Mouse (Mus musculus) heart, embryonic 12.5 days (tissue): ENCODE data around the gene Chst5. TPM values are rescaled to one million over a fixed set of nuclear protein-coding genes. Genes with fewer than 3 reads are reported as not detected.
"Not testable (repeated sequence)": the region's sequence is repeated elsewhere in the genome, so short reads cannot be mapped to it uniquely, and the experiment has no call there.

ENCODE experiments used
- ATAC-seq: fragments of 200-750 bp; cut with Nextera tagmentation; 2 replicates; pipeline ENCODE4 v1.8.0; 2017; ENCODE audit warnings: moderate TSS enrichment, moderate library complexity; ENCODE audit not compliant: insufficient number of reproducible peaks, low FRiP score
- H3K27ac ChIP-seq: fragments of 300-500 bp; sonication (generic); 2 replicates; pipeline ENCODE4 v1.5.1; 2016; ENCODE audit warnings: mild to moderate bottlenecking, moderate library complexity; ENCODE audit not compliant: poor library complexity, severe bottlenecking
- H3K27me3 ChIP-seq: fragments of 300-500 bp; sonication (generic); replicated peaks from 2 replicates; pipeline ENCODE4 v1.6.1; 2016; ENCODE audit warnings: mild to moderate bottlenecking, moderate library complexity
- H3K36me3 ChIP-seq: fragments of 300-500 bp; sonication (generic); 2 replicates; pipeline ENCODE4 v1.6.1; 2016; ENCODE audit warnings: mild to moderate bottlenecking, moderate library complexity
- H3K4me1 ChIP-seq: fragments of 300-500 bp; sonication (generic); replicated peaks from 2 replicates; pipeline ENCODE4 v1.6.1; 2016; ENCODE audit warnings: mild to moderate bottlenecking
- H3K4me2 ChIP-seq: fragments of 300-500 bp; sonication (generic); 2 replicates; pipeline ENCODE4 v1.6.1; 2016; ENCODE audit warnings: mild to moderate bottlenecking, moderate library complexity
- H3K4me3 ChIP-seq: fragments of 300-500 bp; sonication (generic); 2 replicates; pipeline ENCODE4 v1.5.1; 2016; ENCODE audit warnings: mild to moderate bottlenecking
- H3K9ac ChIP-seq: fragments of 300-500 bp; sonication (generic); 2 replicates; pipeline ENCODE4 v1.6.1; 2016; ENCODE audit warnings: mild to moderate bottlenecking, moderate library complexity
- H3K9me3 ChIP-seq: fragments of 300-500 bp; sonication (generic); replicated peaks from 2 replicates; pipeline ENCODE4 v1.6.1; 2016; ENCODE audit warnings: mild to moderate bottlenecking, moderate library complexity
- WGBS: fragments of 180-500 bp; shearing (Covaris S2); methylation state at CpG from one replicate; pipeline ENCODE4 v1.1.7; 2016; 5-methylcytosine and 5-hydroxymethylcytosine counted together
- polyA plus RNA-seq: library from polyadenylated mRNA; unstranded; fragments of >200 nt; fragmentation: Nextera tagmentation; extraction: Ambion mirVana; gene quantifications from 2 replicates; pipeline ENCODE4 v1.2.1, GENCODE M21; 2016

Chst5 gene
- polyA plus RNA-seq, 1 experiment from 2014 or later, result 0.45 TPM

DNA sequence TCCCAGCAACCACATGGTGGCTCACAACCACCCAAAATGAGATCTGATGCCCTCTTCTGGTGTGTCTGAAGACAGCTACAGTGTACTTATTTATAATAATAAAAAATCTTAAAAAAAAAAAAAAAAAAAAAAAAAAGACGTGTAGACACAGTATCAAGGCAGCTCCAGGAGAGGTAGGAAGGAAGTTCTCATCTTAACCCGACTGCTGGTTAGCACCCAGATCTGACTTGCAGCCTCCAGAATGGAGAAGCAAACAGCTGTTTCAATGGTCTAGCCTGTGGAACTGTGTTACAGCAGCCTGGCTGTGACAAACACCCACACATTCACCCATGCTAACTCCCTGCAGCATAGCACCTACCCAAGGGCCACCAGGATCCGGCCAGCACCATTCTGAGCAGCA, 39.9 kb downstream of the Chst5 start:
- H3K4me1 ChIP-seq, result no peaks in the 10 kb centered on the region
- peaks cover 20% of the 10 kb centered on the region for H3K36me3 ChIP-seq
- no peaks in the 10 kb centered on the region for H3K9me3 ChIP-seq
- no peak overlapping the region for H3K4me3 ChIP-seq
- no peak overlapping the region for H3K4me2 ChIP-seq
- no peak for ATAC-seq
- WGBS, result 73% methylated on average over 3 of the region's 3 CpGs
- H3K27ac ChIP-seq, result no peak overlapping the region
- H3K9ac ChIP-seq, result no peak overlapping the region
- no peaks in the 10 kb centered on the region for H3K27me3 ChIP-seq

DNA sequence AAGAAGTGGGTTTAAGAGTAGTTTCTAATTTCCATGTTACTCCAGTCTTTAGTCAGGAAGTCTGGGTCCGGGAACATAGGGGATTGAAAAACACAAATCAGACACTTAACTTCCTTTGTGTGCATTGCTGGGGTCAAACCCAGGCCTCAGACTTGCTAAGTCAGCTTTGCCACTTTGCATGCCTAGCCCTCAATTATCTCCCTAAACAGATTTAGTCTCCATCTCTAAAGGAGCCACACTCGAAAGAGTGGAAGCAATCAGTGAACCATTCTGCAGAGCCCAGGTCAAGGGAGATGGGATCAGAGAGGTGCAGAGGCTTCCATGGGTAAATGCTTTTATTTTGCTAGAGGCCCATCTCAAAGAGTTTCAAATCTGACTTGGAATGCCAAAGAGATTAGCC, 41.6 kb downstream of the Chst5 start:
- WGBS, result 41% methylated on average over 2 of the region's 2 CpGs
- Histone ChIP-seq H3K36me3 (peaks cover 24% of the 10 kb centered on the region), H3K4me2 (no peak overlapping the region), H3K9me3 (no peaks in the 10 kb centered on the region), H3K9ac (no peak overlapping the region), H3K4me1 (no peaks in the 10 kb centered on the region), H3K4me3 (no peak overlapping the region), H3K27ac (no peak overlapping the region), H3K27me3 (no peaks in the 10 kb centered on the region)
- ATAC-seq, result no peak

DNA sequence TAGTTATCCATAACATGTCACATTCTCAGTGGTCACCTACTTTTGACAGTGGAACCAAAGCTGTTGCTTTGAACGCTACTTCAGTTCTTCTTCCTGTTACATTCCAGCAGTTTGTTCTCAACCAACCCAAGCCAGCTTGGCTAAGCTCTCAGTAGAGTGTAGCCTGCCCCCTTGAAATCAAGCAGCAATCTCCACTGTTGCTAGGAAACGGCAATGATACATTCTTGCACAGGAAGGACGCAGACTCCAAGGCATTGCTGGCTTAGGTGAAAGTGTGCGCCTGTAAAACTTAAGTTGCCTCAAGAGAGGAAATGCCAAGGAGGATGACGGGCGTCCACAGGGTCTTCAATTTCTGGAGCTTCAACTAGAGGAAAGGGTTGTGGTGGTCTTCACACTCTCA, 44.4 kb downstream of the Chst5 start:
- no peak overlapping the region for H3K4me2 ChIP-seq
- peaks cover 16% of the 10 kb centered on the region for H3K36me3 ChIP-seq
- 76% methylated on average over 6 of the region's 6 CpGs for WGBS
- ATAC-seq, result no peak
- no peaks in the 10 kb centered on the region for H3K9me3 ChIP-seq
- no peak overlapping the region for H3K27ac ChIP-seq
- no peak overlapping the region for H3K4me3 ChIP-seq
- no peak overlapping the region for H3K9ac ChIP-seq
- H3K4me1 ChIP-seq, result no peaks in the 10 kb centered on the region
- H3K27me3 ChIP-seq, result no peaks in the 10 kb centered on the region

DNA sequence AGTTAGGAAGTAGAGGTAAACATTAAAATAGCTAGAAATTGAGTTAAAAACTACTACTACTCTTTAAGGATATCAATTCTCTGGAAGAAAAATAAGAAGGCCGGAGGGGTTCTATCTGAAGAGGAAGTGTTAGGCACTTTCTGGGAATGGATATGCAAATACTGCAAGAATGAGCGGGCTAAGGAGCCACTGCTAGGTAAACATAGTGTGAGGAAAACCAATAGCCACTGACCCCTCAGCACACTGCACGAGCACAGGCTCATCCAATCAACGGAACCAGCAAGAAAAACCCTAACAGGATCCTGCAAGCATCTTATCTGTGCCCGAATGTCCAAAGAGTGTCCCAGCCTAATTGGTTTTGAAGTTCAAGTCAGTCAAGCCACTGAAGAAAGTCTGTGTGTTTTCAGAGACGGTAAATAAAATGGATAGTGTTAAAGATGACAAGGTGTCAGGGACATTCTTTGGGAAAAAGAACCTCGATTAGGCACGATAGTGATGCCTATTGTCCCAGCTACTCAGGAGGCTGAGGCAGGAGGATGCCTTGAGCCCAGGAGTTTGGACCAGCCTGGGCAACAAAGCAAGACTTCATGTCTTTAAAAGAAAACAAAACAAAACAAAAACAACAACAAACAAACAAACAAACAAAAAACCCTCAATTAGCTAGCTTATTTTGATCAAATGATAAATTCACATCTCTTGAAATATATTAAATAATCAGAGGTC, 45.0 kb downstream of the Chst5 start:
- Histone ChIP-seq H3K4me1 (no peaks in the 10 kb centered on the region), H3K4me2 (no peak overlapping the region), H3K27ac (no peak overlapping the region), H3K4me3 (no peak overlapping the region), H3K36me3 (peaks cover 16% of the 10 kb centered on the region), H3K27me3 (no peaks in the 10 kb centered on the region), H3K9me3 (no peaks in the 10 kb centered on the region), H3K9ac (no peak overlapping the region)
- WGBS, result 83% methylated on average over 8 of the region's 8 CpGs
- ATAC-seq, result no peak

- Histone ChIP-seq H3K9ac (no peak overlapping the region), H3K27ac (no peak overlapping the region), H3K27me3 (no peaks in the 10 kb centered on the region), H3K4me2 (no peak overlapping the region), H3K4me3 (no peak overlapping the region), H3K4me1 (no peaks in the 10 kb centered on the region), H3K36me3 (peaks cover 16% of the 10 kb centered on the region), H3K9me3 (no peaks in the 10 kb centered on the region)
- ATAC-seq, result no peak
- WGBS, result 86% methylated on average over 8 of the region's 8 CpGs
These were observed 45.6 kb downstream of the Chst5 start for GRCm38 (mm10) chr8:111864648-111865047.

GRCm38 (mm10) chr8:111863280-111863679, 47.0 kb downstream of the Chst5 start:
- Histone ChIP-seq H3K36me3 (peaks cover 16% of the 10 kb centered on the region), H3K27me3 (no peaks in the 10 kb centered on the region), H3K27ac (no peak overlapping the region), H3K9me3 (no peaks in the 10 kb centered on the region), H3K4me3 (no peak overlapping the region), H3K4me1 (no peaks in the 10 kb centered on the region), H3K9ac (no peak overlapping the region), H3K4me2 (no peak overlapping the region)
- ATAC-seq, result no peak
- 71% methylated on average over 4 of the region's 4 CpGs for WGBS

DNA sequence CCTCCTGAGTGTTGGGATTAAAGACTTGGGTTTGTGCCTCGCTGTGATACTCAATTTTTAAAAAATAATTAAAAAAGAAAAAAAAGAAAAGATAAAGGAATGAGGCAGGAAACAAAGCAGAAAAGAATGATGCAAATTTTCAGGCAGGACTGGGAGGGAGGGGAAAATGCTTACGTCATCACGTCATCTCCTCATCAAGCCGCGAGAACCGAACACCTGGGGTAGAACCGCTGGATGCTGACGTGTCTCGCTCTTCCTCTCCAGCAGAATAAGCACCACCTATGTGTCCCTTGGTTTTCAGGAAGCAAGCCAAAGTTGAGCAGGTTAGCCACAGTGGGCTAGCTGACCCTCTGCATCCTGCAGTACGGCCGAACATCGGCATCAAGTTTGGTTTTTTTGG, 54.3 kb downstream of the Chst5 start:
- Histone ChIP-seq H3K4me2 (no peak overlapping the region), H3K4me3 (no peak overlapping the region), H3K36me3 (no peaks in the 10 kb centered on the region), H3K27me3 (no peaks in the 10 kb centered on the region), H3K9me3 (no peaks in the 10 kb centered on the region), H3K9ac (no peak overlapping the region), H3K4me1 (peaks cover 18% of the 10 kb centered on the region), H3K27ac (no peak overlapping the region)
- ATAC-seq, result no peak
- 90% methylated on average over 12 of the region's 12 CpGs for WGBS

DNA sequence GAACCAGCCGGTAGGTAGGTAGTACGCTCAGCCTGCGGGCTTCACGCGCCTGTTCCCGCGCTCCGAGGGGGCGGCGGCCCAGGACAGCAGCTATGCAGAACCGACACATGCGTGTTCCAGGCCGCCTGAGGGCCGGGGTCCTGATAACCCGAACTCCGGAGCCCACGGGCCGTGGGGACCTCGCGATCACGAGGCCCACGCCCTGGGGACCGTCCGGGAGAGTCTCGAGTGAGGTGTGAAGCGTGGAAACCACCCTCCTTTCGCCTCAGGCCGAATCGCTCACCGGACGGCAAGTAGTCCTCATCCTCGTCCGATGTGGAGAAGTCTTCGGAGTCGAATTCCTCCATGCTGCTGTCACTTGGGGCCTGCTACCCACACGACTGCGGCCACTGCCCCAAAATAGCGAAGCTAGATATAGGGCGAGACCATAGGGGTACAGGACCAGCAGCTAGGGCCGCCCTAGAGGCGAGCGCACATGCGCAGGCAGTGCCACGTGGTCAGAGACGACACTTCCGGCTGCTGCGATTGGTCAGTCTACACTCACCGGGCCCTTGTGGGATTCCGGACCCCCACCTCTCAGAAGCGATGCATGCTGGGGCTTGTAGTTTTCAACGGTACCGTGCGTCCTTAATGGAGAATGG, 56.3 kb downstream of the Chst5 start, which contains the start of gene Cfdp1:
Gene Cfdp1, minus strand, starts transcription at position 431 of the 641 bp plus-strand sequence.
- under 1% methylated on average over 53 of the region's 53 CpGs for WGBS

GRCm38 (mm10) chr8:111853219-111853618, 57.0 kb downstream of the Chst5 start:
- not testable (repeated sequence) for H3K27ac ChIP-seq, H3K36me3 ChIP-seq, H3K9me3 ChIP-seq, H3K27me3 ChIP-seq, ATAC-seq
- Histone ChIP-seq H3K4me3 (peak overlapping the region; percentile 82), H3K9ac (peak overlapping the region; percentile 89), H3K4me2 (peak overlapping the region; percentile 92), H3K4me1 (peaks cover 18% of the 10 kb centered on the region)
- WGBS, result 51% methylated on average over 12 of the region's 12 CpGs

More for the DNA sequence above, 56.3 kb downstream of the Chst5 start, which contains the start of gene Cfdp1:
- peak within 1 kb of the TSS; percentile 39; the same call in 1 of the 2 replicates for H3K27ac ChIP-seq
- peak; percentile 100 for ATAC-seq
- peaks cover 18% of the 10 kb centered on the region for H3K4me1 ChIP-seq
- H3K4me3 ChIP-seq, result peak within 1 kb of the TSS; percentile 82
- peak within 1 kb of the TSS; percentile 89 for H3K9ac ChIP-seq
- no peaks in the 10 kb centered on the region for H3K27me3 ChIP-seq
- H3K9me3 ChIP-seq, result no peaks in the 10 kb centered on the region
- H3K4me2 ChIP-seq, result peak within 1 kb of the TSS; percentile 92
- no peaks in the 10 kb centered on the region for H3K36me3 ChIP-seq

DNA sequence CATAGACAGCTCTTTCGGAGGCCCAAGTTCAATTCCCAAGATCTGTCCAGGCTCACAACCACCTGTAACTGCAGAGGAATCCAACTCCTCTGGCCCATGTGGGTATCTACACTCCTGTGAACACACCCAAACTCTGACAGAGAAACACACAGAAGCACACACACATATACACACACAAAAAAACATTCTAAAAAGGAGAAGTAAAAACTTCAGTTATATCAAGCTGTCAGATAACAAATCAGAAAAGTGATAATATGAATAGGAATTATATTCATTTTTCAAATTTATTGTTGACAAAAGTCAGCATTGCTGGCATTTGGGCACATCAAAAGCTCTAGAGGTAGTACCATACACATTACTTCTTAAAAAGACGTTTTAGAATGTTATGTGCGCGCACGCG, 63.5 kb downstream of the Chst5 start:
- 94% methylated on average over 6 of the region's 6 CpGs for WGBS
- no peak for ATAC-seq
- Histone ChIP-seq H3K4me2 (no peak overlapping the region), H3K27me3 (no peaks in the 10 kb centered on the region), H3K9me3 (no peaks in the 10 kb centered on the region), H3K27ac (no peak overlapping the region), H3K36me3 (peaks cover 23% of the 10 kb centered on the region), H3K4me1 (peaks cover 6% of the 10 kb centered on the region), H3K9ac (no peak overlapping the region), H3K4me3 (no peak overlapping the region)
